Mouse (Mus musculus) hindlimb bud, embryonic 11.5 days (tissue): ENCODE results near the gene Erich2.

Experiments
- DNase-seq: peaks from one replicate; pipeline ENCODE4 v3.0.0-alpha.2; 2012; ENCODE audit warnings: low read depth, low spot score; ENCODE audit errors: extremely low spot score

Gene Erich2

DNA sequence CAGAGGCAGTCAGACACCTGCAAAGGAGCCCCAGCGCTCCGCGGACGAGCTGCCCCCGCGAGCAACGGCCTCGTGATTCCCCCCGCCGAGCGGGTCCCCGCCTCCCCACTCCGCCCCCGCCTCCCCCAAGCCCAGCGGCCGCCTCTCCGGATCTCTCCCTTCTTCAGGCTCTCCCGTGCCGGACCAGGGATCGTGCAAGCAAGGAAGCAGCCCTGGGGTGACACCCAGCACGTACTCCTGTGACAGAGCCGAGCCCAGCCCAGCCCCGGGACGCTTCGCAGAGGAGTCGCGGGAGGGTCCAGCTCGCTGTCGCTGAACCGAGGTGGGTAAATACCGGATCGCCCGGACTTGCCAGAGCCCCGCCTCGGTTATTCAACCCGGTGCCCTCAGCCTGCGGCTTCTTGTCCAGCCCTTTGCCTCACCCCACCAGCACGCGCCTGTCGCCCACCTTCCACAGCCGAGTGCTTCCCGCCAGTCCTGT is 53.4 kb downstream of the Erich2 start:
- DNase-seq = no peak

- no peak for DNase-seq
Observed at GRCm38 (mm10) chr2:70562611-70562980, 54.0 kb downstream of the Erich2 start.

GRCm38 (mm10) chr2:70562981-70563671 is 54.5 kb downstream of the Erich2 start:
- DNase-seq = no peak

DNA sequence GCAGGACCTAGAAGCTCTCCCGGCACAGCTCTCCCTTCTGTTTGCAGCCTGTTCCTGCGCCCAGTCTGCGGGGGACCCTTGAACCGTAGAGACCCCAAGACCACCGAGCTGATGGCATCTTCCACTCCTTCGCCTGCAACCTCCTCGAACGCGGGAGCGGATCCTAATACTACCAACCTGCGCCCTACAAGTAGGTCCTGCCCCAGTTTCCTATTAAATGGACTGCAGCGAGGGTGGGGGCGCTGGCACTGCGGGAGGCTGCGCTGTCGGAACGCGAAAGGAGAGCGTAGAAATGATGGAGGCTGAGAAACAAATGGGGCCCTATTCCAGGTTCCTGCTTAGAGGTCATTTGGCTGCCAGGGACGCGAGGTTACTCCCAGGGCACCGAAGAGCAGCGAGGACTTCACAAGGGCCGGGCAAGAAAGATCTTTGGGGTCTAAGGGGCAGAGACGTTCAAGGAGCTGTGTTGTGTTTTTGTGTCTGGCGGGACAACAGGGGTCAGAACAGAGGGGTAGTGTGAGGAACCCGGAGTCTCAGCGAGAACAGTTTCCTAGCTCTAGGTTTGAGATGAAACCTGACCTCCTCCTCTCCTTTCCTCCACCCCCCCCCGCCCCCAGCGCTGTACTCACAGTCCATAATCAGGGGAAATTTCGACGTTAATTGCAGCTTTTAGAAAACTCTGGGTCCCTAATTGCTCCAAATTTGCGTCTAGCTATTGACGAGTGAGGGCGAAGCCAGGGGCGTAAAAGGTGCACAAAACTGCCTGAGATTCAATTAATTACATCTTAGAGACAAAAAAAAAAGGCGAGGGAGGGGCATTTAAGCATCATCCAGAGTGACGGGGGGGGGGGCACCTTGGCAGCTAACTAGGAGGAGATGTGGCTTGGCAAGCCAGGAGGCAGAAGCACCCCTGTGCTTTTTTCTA is 55.4 kb downstream of the Erich2 start:
- no peak for DNase-seq

DNA sequence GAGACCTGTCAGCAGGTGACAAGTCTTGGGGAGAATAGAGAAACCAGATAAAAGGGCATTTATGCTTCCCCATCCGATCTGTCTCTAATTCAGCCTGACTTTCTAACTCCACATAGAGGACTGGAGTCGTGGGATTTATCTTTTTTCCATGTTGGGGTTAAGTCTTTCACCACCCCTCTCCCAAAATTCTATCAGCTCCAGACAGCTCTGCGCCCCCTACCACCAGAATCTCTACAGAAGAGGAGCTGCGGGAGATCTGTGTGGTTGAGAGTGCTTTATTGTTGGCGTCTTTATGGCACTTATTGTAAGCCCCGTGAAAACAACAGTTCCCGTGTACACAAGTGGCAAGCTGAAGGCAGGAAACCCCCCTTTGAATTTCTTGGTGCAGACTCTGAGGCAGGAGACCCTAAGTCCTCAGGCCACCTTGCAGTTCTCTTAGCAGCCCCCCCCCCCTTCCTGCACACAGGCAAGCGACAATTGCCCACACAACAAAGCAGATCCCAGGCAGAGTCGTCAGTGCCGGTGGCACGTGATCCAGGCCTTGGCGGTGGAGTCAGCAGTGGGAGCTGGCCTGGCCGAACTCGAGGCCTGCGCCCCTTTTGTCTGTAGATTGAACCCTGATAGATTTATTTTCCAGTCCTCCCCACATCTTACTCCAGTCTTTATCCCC is 56.2 kb downstream of the Erich2 start:
- no peak for DNase-seq

GRCm38 (mm10) chr2:70565651-70566602 is 57.3 kb downstream of the Erich2 start:
- no peak for DNase-seq

DNA sequence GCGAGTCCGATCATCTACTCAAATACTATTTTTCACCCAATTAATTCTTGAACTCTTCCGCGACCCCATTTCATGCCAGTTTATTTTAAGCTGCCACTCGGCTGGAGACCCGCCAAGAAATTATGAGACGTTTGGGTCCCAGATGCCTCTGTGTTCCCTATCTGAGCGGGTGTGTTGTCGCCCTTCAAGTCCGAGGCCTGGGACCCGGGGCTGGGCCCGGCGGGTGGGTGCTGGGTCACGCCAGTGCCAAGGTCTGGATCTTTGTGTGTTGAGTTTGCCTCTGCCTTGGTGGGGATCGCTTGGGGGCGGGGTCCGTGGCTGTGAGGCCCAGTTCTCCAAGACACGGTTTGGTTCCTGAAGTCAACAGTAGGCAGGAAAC is 58.0 kb downstream of the Erich2 start:
- no peak for DNase-seq

DNA sequence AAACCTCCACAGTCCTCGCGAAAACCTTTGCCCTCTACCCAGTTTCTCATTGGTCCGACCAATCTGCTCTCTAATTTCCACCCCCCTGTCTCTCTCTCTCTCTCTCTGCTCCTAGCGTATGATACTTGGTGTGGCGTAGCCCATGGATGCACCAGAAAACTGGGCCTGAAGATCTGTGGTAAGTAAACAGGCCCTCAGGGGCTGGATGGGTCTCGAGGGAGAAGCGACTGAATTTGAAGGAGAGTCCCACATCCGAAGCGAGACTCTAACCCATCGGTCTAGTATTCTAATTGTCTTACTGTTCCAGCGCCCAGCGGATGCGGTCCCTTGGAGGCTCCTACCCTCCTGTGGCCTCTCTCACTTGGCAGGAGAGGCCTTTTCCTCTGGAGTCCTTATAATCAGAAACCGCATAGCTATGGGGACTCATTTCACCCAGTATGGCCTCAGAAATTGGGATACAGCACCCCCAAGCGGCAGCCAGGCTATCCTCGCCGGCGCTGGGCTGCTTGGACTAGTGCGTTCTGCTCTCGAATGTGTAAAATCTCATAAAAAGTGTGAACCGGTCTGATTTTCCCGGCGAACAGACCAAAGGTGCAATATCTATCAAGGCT is 58.6 kb downstream of the Erich2 start:
- DNase-seq = no peak

GRCm38 (mm10) chr2:70567682-70568077 is 59.1 kb downstream of the Erich2 start:
- DNase-seq = no peak

DNA sequence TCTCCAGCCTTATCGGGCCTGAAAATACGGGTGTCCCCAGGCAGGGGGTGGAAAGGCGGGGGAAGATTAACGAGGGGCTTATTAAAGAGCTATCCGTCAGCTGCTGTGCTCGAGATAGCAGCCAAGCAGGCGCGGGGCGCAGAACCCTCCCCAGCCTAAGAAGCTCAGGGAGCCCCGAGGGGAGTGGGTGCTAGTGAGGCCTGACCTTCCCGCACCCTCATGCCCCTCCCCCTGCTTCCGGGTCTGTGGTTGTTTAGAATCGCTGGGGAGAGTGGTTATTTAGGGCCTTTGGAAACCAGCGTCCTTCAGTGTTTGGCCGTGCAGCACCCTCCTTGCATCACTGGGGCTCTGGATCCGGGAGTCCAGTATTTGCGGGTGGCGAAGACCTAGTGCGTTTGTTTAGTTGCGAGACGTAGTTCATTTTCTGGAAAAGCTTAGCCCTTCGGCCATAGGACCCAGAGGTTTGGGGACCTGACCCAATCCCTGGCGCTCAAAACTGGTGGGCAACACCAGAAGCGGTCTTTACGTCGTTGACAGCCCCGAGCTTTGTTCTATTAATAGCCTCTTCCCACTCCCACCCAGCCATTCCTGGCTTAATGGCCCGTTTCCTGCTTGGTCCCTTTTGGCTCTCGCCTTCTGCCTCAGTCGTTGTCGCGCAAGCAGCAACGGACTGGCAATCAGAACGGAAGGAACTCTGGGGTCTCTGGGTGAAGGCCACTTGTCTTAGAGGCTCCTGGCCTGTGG is 59.8 kb downstream of the Erich2 start:
- no peak for DNase-seq

- DNase-seq = no peak
Observed at GRCm38 (mm10) chr2:70571698-70572097, 63.1 kb downstream of the Erich2 start.

DNA sequence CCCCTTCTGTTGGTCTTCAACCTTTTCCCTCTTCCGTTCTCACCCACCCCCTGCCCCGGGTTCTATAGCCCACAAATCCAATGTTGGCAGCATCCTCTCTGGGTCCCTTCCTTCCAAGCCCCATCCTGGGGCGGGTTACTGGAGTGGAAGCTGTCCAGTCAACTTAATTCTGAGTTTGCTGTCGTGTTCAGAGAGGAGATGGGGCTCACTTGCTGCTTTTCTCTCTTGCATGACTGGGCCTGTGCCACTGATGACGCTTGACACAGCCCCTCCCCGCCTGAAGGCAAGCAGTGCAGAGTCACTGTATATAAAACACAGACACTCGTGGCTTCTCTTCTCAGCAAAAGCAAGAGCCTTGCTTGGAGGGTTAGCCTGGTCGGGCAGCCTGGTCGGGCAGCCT is 63.6 kb downstream of the Erich2 start:
- no peak for DNase-seq

DNA sequence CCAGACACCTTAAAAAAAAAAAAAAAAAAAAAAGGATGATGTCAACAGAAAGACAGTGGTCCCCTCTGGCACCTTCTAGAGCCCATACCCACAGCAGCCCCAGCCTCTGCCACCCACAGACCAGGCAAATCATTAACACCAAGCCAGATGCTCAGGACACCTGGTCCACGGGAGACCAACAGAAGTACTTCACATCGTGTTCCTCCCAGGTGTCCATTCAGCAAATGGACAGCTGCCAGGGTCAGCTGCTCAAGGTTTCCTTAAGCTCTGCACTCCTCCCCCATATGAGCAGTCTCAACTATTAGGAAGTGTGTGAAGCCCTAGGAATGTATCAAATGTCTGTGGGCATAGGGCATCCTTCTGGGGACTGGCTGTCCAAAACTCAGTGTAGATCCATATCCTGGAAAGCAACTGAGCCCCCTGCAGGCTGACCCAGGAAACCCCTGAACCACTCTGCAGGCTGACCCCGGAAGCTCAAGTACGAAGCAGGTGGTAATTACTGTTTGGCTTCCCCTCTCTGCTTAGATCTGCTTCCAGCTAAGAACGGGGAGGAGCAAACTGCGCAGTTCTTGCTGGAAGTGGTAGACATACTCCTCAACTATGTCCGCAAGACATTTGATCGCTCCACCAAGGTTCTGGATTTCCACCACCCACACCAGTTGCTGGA is 65.1 kb downstream of the Erich2 start:
- DNase-seq = no peak

GRCm38 (mm10) chr2:70588200-70588599 is 79.6 kb downstream of the Erich2 start:
- no peak for DNase-seq
